Mouse (Mus musculus) bone marrow, adult 2 months (tissue): ENCODE measurements around the gene Uap1.

Source experiments
- CTCF ChIP-seq: fragments of 200-500 bp; IDR thresholded peaks from 2 replicates; pipeline ENCODE4 v1.5.1; 2011; ENCODE audit warnings: low read length, control low read depth; ENCODE audit not compliant: control insufficient read depth, insufficient read depth
- POLR2A ChIP-seq: fragments of 200-500 bp; IDR thresholded peaks from 2 replicates; pipeline ENCODE4 v1.6.1; 2011; ENCODE audit warnings: low read depth, mild to moderate bottlenecking, control low read depth, low read length, borderline replicate concordance; ENCODE audit not compliant: control insufficient read depth

DNA sequence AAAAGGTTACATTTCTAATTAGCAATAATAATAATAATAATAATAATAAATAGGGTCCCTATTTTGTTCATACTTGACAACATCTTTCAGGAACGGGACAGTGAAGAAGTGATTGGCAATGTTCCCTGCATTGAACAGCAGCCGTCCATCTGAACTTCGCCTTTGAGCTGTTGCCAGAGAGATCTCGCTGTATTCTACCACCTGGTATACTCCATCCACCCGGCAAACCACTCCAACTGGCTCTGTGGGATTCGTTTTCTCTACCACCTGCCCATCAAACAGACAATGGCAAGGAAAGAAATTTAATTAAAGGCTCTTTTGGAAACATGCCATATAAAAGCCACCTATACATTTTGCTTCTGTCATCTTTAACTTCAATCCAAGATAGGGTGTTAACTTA, 23.9 kb downstream of the Uap1 start:
- no peak for TF ChIP-seq CTCF
- no peak for TF ChIP-seq POLR2A
